ENCODE assay signal across 9 mouse cellular contexts in the genomic region with DNA sequence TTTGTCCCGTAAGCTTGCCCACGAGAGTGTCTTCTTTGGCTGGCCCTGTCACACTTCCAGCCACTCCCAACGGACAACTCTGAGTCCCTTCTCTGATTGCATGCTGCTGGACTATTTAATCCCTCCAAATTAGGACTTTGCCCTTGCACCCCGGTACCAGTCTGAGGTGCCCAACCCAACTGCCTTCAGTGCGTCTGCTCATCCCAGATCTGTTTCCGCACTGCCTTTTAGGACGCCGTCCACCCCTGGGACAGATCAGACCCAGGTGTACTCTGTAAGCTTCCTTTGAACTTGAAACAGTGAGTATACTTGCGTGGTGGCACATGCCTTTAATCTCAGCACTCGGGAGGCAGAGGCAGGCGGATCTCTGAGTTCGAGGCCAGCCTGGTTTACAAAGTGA. TPM values are rescaled to one million over a fixed set of nuclear protein-coding genes. Genes with fewer than 3 reads are reported as not detected.
DNase-seq lines count a peak whose midpoint lies in the region; ATAC-seq and TF ChIP-seq lines count a peak whose summit lies in the region.
"Had no signal": no experiment of that assay in that cellular context is flagged by ENCODE, and none has a peak within 500 bp of the region (broad histone marks: within the 10 kb centered on the region; RNA-seq: fewer than 3 reads in every experiment).

No protein-coding gene starts in this region.

- DNase-seq in heart, adult 2 months, result no peak
- no peak for DNase-seq in heart, postnatal 14 days
- DNase-seq in forebrain, postnatal 0 days, result no peak
- DNase-seq in liver, embryonic 13.5 days, result no peak
- DNase-seq in right cerebral cortex, postnatal 4 days, result no peak
- DNase-seq in adrenal gland, postnatal 4 days (ENCODE audit: low spot score in 2 of 2), result no peak
- no peak for DNase-seq in embryo, embryonic 11 days

- peaks cover 33% of the 10 kb centered on the region for H3K79me3 ChIP-seq in C2C12 (ENCODE audit: low read depth)

- H3K36me3 ChIP-seq in heart, adult 2 months (ENCODE audit: control insufficient read depth, insufficient read depth, low read length), result no peaks in the 10 kb centered on the region; the same call in 1 of the 2 replicates
- no peaks in the 10 kb centered on the region for H3K36me3 ChIP-seq in C2C12 (ENCODE audit: control insufficient read depth, insufficient read depth)
- no peaks in the 10 kb centered on the region for H3K36me3 ChIP-seq in forebrain, postnatal 0 days (ENCODE audit: insufficient read depth)
- H3K36me3 ChIP-seq in liver, embryonic 13.5 days, result no peaks in the 10 kb centered on the region

- no peak for ATAC-seq in forebrain, postnatal 0 days
- ATAC-seq in liver, embryonic 13.5 days (ENCODE audit: low read depth), result no peak

- no peak overlapping the region for H3ac ChIP-seq in C2C12 (ENCODE audit: control insufficient read depth, insufficient read length, low read depth)

- H3K27me3 ChIP-seq in heart, adult 2 months (ENCODE audit: control insufficient read depth, insufficient read depth, low read length), result no peaks in the 10 kb centered on the region
- H3K27me3 ChIP-seq in C2C12 (ENCODE audit: control insufficient read depth, insufficient read depth, insufficient read length), result no peaks in the 10 kb centered on the region
- no peaks in the 10 kb centered on the region for H3K27me3 ChIP-seq in forebrain, postnatal 0 days (ENCODE audit: insufficient read depth, low read length)
- peaks cover 84% of the 10 kb centered on the region for H3K27me3 ChIP-seq in liver, embryonic 13.5 days

- H3K4me3 ChIP-seq in heart, adult 2 months, result peak overlapping the region; percentile 88; the same call in 1 of the 2 replicates
- peak overlapping the region; percentile 71 for H3K4me3 ChIP-seq in C2C12 (ENCODE audit: insufficient read depth, poor library complexity, severe bottlenecking)
- peak overlapping the region; percentile 95 for H3K4me3 ChIP-seq in forebrain, postnatal 0 days (ENCODE audit: low read depth, low read length)
- no peak overlapping the region for H3K4me3 ChIP-seq in liver, embryonic 13.5 days (replicated peaks)

- WGBS in heart, adult 2 months, result 75% methylated on average over 12 of the region's 12 CpGs
- 74% methylated on average over 12 of the region's 12 CpGs for WGBS in forebrain, postnatal 0 days
- WGBS in liver, embryonic 13.5 days (ENCODE audit: insufficient replicate concordance), result 66% methylated on average over 12 of the region's 12 CpGs

- TF ChIP-seq EP300 in heart, adult 2 months (IDR thresholded peaks at IDR 0.05; ENCODE audit: insufficient read depth, low read depth, low read length), result no peak

- TF ChIP-seq POLR2A in heart, adult 2 months (IDR thresholded peaks at IDR 0.05; ENCODE audit: insufficient read depth, low read depth, low read length), result no peak

- TF ChIP-seq CTCF in heart, adult 2 months (IDR thresholded peaks at IDR 0.05), result no peak
- no peak for TF ChIP-seq CTCF in C2C12 (IDR thresholded peaks at IDR 0.05; ENCODE audit: control insufficient read depth, insufficient read depth, insufficient read length)
- no peak for TF ChIP-seq CTCF in forebrain, postnatal 0 days (IDR thresholded peaks at IDR 0.05; ENCODE audit: low read depth)

- intact Hi-C loops in heart, adult 2 months (cut with DNase I), result no loop called here
- intact Hi-C loops in heart, postnatal 14 days (cut with DNase I), result no loop called here

- H3K9ac ChIP-seq in heart, adult 2 months (ENCODE audit: low read depth, low read length), result no peak overlapping the region
- H3K9ac ChIP-seq in forebrain, postnatal 0 days, result peak overlapping the region; percentile 91; the same call in 1 of the 2 replicates
- H3K9ac ChIP-seq in liver, embryonic 13.5 days, result no peak overlapping the region

- H3K9me3 ChIP-seq in forebrain, postnatal 0 days (ENCODE audit: low read length), result no peaks in the 10 kb centered on the region
- H3K9me3 ChIP-seq in liver, embryonic 13.5 days (replicated peaks), result no peaks in the 10 kb centered on the region

- H3K4me1 ChIP-seq in heart, adult 2 months (ENCODE audit: control insufficient read depth, insufficient read depth, low read length), result peaks cover 8% of the 10 kb centered on the region
- H3K4me1 ChIP-seq in forebrain, postnatal 0 days (ENCODE audit: insufficient read depth), result peaks cover 18% of the 10 kb centered on the region
- H3K4me1 ChIP-seq in liver, embryonic 13.5 days (replicated peaks), result peaks cover 34% of the 10 kb centered on the region

- no peak overlapping the region; the same call in 1 of the 2 replicates for H3K27ac ChIP-seq in heart, adult 2 months
- H3K27ac ChIP-seq in forebrain, postnatal 0 days (ENCODE audit: low read depth, low read length), result no peak overlapping the region
- H3K27ac ChIP-seq in liver, embryonic 13.5 days, result no peak overlapping the region

- peak overlapping the region; percentile 90 for H3K4me2 ChIP-seq in forebrain, postnatal 0 days (ENCODE audit: low read depth)
- H3K4me2 ChIP-seq in liver, embryonic 13.5 days, result peak overlapping the region; percentile 81; the same call in 1 of the 2 replicates

- no peaks in the 10 kb centered on the region; the same call in 1 of the 2 replicates for H3K79me2 ChIP-seq in heart, adult 2 months (replicated peaks; ENCODE audit: control insufficient read depth, insufficient read depth, low read length)
- peaks cover 35% of the 10 kb centered on the region for H3K79me2 ChIP-seq in C2C12 (ENCODE audit: control insufficient read depth, insufficient read depth)

TF ChIP-seq in C2C12, 6 proteins besides CTCF, POLR2A, EP300 and RAD21:
- no peak for TF ChIP-seq MAX (IDR thresholded peaks at IDR 0.05)
- TF ChIP-seq USF1 (IDR thresholded peaks at IDR 0.05; ENCODE audit: low read depth), result no peak
- TF ChIP-seq FOSL1 (IDR thresholded peaks at IDR 0.05; ENCODE audit: insufficient read depth, low read length, poor library complexity, severe bottlenecking), result no peak
- TF ChIP-seq MYOG (IDR thresholded peaks at IDR 0.05; ENCODE audit: control insufficient read depth, extremely low read depth, insufficient read length), result no peak
- TF ChIP-seq CEBPB (IDR thresholded peaks at IDR 0.05; ENCODE audit: low read depth), result no peak
- no peak for TF ChIP-seq MYOD1 (IDR thresholded peaks at IDR 0.05; ENCODE audit: control insufficient read depth, insufficient read length, low read depth)

RNA-seq across cellular contexts. Expression of gene Cdc42bpb, which starts 1.3 kb away (rescaled TPM):
- total RNA-seq in heart, adult 2 months (2021), result 10 to 100 TPM; 55.3 to 58.5 TPM
- polyA plus RNA-seq in heart, adult 2 months (2012; rRNA removed), result 105 and 106 TPM in 2 replicates
- total RNA-seq in heart, postnatal 14 days (2021), result 10 to 100 TPM; 73.0 to 82.1 TPM
- 48.1 TPM for polyA plus RNA-seq in C2C12 (2012; fragmentation: generic; extraction: Trizol)
- 113 and 139 TPM in 2 replicates for total RNA-seq in forebrain, postnatal 0 days (2014; rRNA removed)
- polyA plus RNA-seq in forebrain, postnatal 0 days (2015; fragmentation: Nextera tagmentation; extraction: Ambion mirVana), result 28.0 and 31.1 TPM in 2 replicates
- 5.9 and 6.7 TPM in 2 replicates for polyA plus RNA-seq in liver, embryonic 13.5 days (2015; fragmentation: Nextera tagmentation; extraction: Ambion mirVana)
- 100 to 1,000 TPM; 127 to 134 TPM for total RNA-seq in adrenal gland, postnatal 4 days (2021)

RNA-seq across cellular contexts. Expression of gene Lbhd2, which starts 27.8 kb away (rescaled TPM):
- not detected for total RNA-seq in heart, adult 2 months (2021)
- not detected in 2 replicates for polyA plus RNA-seq in heart, adult 2 months (2012; rRNA removed)
- total RNA-seq in heart, postnatal 14 days (2021), result not detected
- not detected for polyA plus RNA-seq in C2C12 (2012; fragmentation: generic; extraction: Trizol)
- 3.7 and 4.4 TPM in 2 replicates for total RNA-seq in forebrain, postnatal 0 days (2014; rRNA removed)
- polyA plus RNA-seq in forebrain, postnatal 0 days (2015; fragmentation: Nextera tagmentation; extraction: Ambion mirVana), result 10.5 and 12.9 TPM in 2 replicates
- polyA plus RNA-seq in liver, embryonic 13.5 days (2015; fragmentation: Nextera tagmentation; extraction: Ambion mirVana), result not detected in 2 replicates
- 1 to 10 TPM; 1.1 to 3.0 TPM for total RNA-seq in adrenal gland, postnatal 4 days (2021)
- polyA plus RNA-seq: small intestine, adult 2 months had no signal

RNA-seq across cellular contexts. Expression of gene Exoc3l4, which starts 38.0 kb away (rescaled TPM):
- total RNA-seq in heart, adult 2 months (2021), result 1 to 10 TPM; 2.5 to 2.7 TPM
- 9.2 and 10.9 TPM in 2 replicates for polyA plus RNA-seq in heart, adult 2 months (2012; rRNA removed)
- total RNA-seq in heart, postnatal 14 days (2021), result 1 to 10 TPM; 4.1 to 5.5 TPM
- 58.3 TPM for polyA plus RNA-seq in C2C12 (2012; fragmentation: generic; extraction: Trizol)
- total RNA-seq in forebrain, postnatal 0 days (2014; rRNA removed), result 2.1 TPM in 2 replicates
- 1.5 and 2.0 TPM in 2 replicates for polyA plus RNA-seq in forebrain, postnatal 0 days (2015; fragmentation: Nextera tagmentation; extraction: Ambion mirVana)
- polyA plus RNA-seq in liver, embryonic 13.5 days (2015; fragmentation: Nextera tagmentation; extraction: Ambion mirVana), result 15.5 and 18.6 TPM in 2 replicates
- total RNA-seq in adrenal gland, postnatal 4 days (2021), result 10 to 100 TPM in 1 of 2 experiments, 1 to 10 TPM in 1; 9.6 to 10.4 TPM
